Mouse (Mus musculus) neural tube, embryonic 13.5 days (tissue): ENCODE measurements at regions not wholly inside any gene's neighbourhood (a gene's known extent, or its start where the extent isn't known, plus 50 kb on each side); places are given as distances from the start of the nearest gene placed in this dataset.
A peak's percentile ranks its signal among the peaks of the same experiment; 100 is the strongest.

Experiments
- ATAC-seq: fragments of 200-750 bp; cut with Nextera tagmentation; 2 replicates; pipeline ENCODE4 v1.8.0; 2017; ENCODE audit warnings: low read depth, mild to moderate bottlenecking, moderate TSS enrichment, moderate library complexity
- H3K27ac ChIP-seq: fragments of 300-500 bp; sonication (generic); replicated peaks from 2 replicates; pipeline ENCODE4 v1.5.1; 2015; ENCODE audit warnings: moderate library complexity, mild to moderate bottlenecking, inconsistent platforms
- H3K27me3 ChIP-seq: fragments of 300-500 bp; sonication (generic); 2 replicates; pipeline ENCODE4 v1.6.1; 2015; ENCODE audit warnings: mild to moderate bottlenecking, inconsistent platforms
- H3K36me3 ChIP-seq: fragments of 300-500 bp; sonication (generic); 2 replicates; pipeline ENCODE4 v1.6.1; 2015; ENCODE audit warnings: mild to moderate bottlenecking, inconsistent platforms
- H3K4me1 ChIP-seq: fragments of 300-500 bp; sonication (generic); replicated peaks from 2 replicates; pipeline ENCODE4 v1.6.1; 2015; ENCODE audit warnings: inconsistent platforms
- H3K4me2 ChIP-seq: fragments of 300-500 bp; sonication (generic); 2 replicates; pipeline ENCODE4 v1.6.1; 2015; ENCODE audit warnings: inconsistent platforms, mild to moderate bottlenecking, moderate library complexity
- H3K4me3 ChIP-seq: fragments of 300-500 bp; sonication (generic); 2 replicates; pipeline ENCODE4 v1.5.1; 2015; ENCODE audit warnings: mild to moderate bottlenecking, inconsistent platforms
- H3K9ac ChIP-seq: fragments of 300-500 bp; sonication (generic); 2 replicates; pipeline ENCODE4 v1.6.1; 2015; ENCODE audit warnings: moderate library complexity, mild to moderate bottlenecking, inconsistent platforms
- H3K9me3 ChIP-seq: fragments of 300-500 bp; sonication (generic); 2 replicates; pipeline ENCODE4 v1.6.1; 2016; ENCODE audit warnings: inconsistent platforms
- WGBS: fragments of 180-500 bp; shearing (Covaris S2); methylation state at CpG from one replicate; pipeline ENCODE4 v1.1.7; 2015; 5-methylcytosine and 5-hydroxymethylcytosine counted together

DNA sequence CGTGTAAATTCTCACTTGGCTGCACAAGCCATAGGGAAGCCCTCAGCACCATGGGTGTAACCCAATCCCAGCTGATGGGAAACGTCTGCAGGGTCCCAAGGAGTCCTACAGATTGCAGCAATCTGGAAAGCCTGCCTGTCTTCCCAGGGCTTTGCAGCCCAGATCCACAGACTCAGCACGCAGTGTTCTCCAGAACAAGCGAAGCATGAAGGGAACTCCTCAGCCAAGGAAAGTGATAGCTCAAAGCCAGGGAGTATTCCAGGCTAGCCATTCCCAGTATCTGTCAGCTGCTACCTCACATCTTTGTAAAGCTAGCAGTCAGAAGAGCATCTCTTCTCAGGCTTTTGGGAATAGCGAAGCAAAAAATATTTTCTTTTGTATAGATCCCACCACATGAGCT is 368.5 kb downstream of the Tns1 start:
- 72% methylated on average over 5 of the region's 5 CpGs for WGBS
- Histone ChIP-seq H3K36me3 (no peaks in the 10 kb centered on the region), H3K27ac (no peak overlapping the region), H3K27me3 (no peaks in the 10 kb centered on the region), H3K4me2 (no peak overlapping the region), H3K4me3 (no peak overlapping the region), H3K9me3 (no peaks in the 10 kb centered on the region), H3K4me1 (peaks cover 8% of the 10 kb centered on the region; the same call in 1 of the 2 replicates), H3K9ac (no peak overlapping the region)
- ATAC-seq, result no peak

DNA sequence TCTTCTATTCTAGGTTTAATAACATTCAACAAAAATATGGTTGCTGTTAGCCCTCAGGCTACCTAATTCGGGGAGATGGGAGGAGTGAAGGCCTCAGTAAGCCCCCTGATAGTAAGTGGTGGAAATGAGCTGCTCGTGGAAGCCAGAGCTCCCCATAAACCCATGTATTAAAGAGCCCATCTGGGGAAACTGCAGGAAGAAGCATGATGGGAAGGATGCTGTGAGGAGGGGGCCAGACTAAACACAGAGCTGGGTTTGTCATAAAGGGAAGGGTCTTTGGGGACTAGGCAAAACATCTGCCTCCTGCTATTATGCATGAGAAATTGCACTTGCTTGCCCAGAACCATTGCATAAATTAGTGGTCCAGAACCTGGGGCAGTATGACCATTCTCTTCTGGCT is 369.3 kb downstream of the Tns1 start:
- 43% methylated on average over 2 of the region's 2 CpGs for WGBS
- Histone ChIP-seq H3K4me2 (no peak overlapping the region), H3K36me3 (no peaks in the 10 kb centered on the region), H3K9me3 (no peaks in the 10 kb centered on the region), H3K9ac (no peak overlapping the region), H3K4me1 (peaks cover 8% of the 10 kb centered on the region; the same call in 1 of the 2 replicates), H3K27me3 (no peaks in the 10 kb centered on the region), H3K27ac (peak overlapping the region; percentile 46; the same call in 1 of the 2 replicates), H3K4me3 (no peak overlapping the region)
- ATAC-seq, result peak; percentile 69

DNA sequence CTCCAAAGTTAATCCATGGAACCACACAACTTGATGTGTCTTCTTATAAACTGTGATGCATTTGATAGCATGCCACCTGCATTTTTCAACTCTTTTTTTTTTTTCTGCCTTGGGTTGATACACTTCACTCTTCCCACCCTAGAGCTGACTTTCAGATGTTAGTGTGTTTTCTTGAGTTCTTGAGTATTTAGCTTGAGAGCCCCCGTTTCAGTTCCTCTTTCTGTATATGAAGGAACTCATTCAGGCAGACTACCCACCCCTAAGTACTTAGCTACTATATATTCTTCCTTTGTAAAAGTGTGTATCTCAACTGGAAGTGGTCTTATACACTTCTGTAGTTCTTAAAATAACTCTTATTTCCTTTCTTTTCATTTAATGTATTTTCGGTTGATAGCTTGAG is 371.1 kb downstream of the Tns1 start:
- H3K9ac ChIP-seq, result no peak overlapping the region
- no peak for ATAC-seq
- no peaks in the 10 kb centered on the region for H3K36me3 ChIP-seq
- 88% methylated on average over 2 of the region's 2 CpGs for WGBS
- no peak overlapping the region for H3K27ac ChIP-seq
- no peak overlapping the region for H3K4me2 ChIP-seq
- no peaks in the 10 kb centered on the region for H3K27me3 ChIP-seq
- no peaks in the 10 kb centered on the region for H3K9me3 ChIP-seq
- H3K4me1 ChIP-seq, result peaks cover 2% of the 10 kb centered on the region; the same call in 1 of the 2 replicates
- no peak overlapping the region for H3K4me3 ChIP-seq

DNA sequence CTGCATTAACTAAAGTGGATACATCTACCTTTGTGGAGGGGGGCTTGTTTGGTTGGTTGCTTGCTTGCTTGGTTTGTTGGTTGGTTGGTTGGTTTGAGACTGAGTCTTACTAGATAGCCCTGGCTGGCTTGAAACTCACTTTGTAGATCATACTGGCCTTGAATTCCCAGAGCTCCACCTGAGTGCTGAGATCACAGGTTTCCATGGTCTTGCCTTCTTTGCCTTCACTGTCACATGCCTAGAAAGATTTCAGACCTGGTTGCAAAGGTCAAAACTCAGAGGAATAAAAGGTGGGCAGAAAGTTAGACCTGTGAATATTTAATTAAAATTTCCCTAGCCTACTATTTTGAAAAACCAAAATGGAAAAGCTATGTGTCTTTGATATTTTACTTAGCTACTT is 375.5 kb downstream of the Tns1 start:
- Histone ChIP-seq H3K27me3 (no peaks in the 10 kb centered on the region), H3K4me1 (peaks cover 13% of the 10 kb centered on the region), H3K36me3 (no peaks in the 10 kb centered on the region), H3K27ac (no peak overlapping the region), H3K9ac (no peak overlapping the region), H3K9me3 (no peaks in the 10 kb centered on the region), H3K4me2 (no peak overlapping the region), H3K4me3 (no peak overlapping the region)
- ATAC-seq, result no peak

DNA sequence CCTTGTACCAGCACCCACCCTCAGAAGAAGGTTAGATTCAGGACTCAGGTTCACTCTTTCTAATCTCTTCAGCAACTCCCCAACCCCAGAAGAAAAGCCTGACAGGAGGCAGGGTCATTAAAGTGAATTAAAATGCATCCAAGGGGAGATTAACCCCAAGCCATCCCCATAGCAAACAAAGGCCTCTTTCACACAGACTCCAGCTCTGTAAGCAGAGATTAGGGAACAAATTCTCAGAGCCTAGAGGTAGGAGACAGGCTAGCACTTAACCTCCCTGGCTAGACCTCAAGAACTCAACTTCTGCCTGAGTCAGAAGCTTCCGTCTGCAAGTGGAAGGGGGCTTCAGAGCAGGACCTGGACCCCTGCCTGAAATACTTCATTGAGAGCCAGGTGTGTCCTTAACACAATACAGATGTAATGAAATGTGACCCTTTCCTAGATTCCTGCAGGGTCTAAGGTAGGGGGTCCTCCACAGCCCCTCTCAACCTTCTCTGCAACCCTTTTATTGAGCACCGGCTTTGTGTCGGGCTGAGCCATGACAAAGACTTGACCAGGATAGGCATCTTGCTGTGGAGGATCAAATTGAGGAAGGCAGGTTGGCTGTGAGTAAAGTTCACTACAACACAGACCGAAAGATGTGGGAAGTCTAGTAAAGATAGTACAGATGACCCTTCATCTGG is 379.6 kb downstream of the Tns1 start:
- 51% methylated on average over 4 of the region's 4 CpGs for WGBS
- ATAC-seq, result peak; percentile 50; the same call in 1 of the 2 replicates

DNA sequence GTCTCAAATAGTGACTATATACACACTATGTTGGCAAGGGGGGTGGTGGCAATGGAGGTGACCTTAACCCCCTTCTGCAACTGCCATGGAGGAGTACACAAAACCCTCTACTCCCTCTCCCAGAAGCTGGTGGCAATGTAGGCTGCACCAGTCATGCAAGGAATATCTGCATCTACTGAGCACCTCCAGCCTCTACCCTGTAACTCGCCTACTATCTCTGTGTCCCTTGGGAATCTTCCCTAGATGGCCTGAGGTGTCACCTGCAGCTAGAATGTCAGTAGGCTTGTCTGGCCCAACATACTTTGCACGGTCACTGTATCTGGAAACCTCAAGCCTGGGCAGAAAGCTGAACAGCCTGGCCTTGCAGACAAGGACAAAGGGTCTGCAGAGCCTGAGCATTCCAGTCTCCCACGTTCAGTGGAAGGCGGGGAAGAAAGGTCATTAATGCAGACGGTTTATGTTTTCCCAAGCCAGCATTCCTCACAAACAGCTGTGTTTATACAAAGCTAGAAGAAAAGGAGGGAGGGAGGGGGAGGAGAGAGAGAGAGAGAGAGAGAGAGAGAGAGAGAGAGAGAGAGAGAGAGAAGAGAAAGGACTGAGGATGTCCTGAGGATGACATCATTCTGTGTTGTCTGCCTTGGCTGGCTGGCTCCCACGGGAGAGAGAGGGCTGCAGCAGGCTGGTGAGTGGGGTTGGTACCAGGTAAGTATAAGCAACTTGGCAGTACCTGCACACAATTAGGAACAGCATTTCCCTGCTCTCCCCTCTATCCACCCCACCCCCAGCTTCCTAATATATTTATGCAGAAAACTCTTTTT is 380.3 kb downstream of the Tns1 start:
- WGBS, result 22% methylated on average over 6 of the region's 6 CpGs
- ATAC-seq, result peak; percentile 74
- no peak overlapping the region for H3K4me3 ChIP-seq
- H3K36me3 ChIP-seq, result no peaks in the 10 kb centered on the region
- H3K27ac ChIP-seq, result peak overlapping the region; percentile 67
- H3K27me3 ChIP-seq, result no peaks in the 10 kb centered on the region
- no peak overlapping the region for H3K4me2 ChIP-seq
- 0 out of 2 replicates have a peak, but pooled peaks cover 7% of the 10 kb centered on the region for H3K9me3 ChIP-seq
- no peak overlapping the region for H3K9ac ChIP-seq
- peaks cover 16% of the 10 kb centered on the region for H3K4me1 ChIP-seq

More for the DNA sequence above, 379.6 kb downstream of the Tns1 start:
- H3K4me3 ChIP-seq, result no peak overlapping the region
- no peaks in the 10 kb centered on the region for H3K36me3 ChIP-seq
- H3K9me3 ChIP-seq, result 0 out of 2 replicates have a peak, but pooled peaks cover 7% of the 10 kb centered on the region
- H3K9ac ChIP-seq, result no peak overlapping the region
- peaks cover 16% of the 10 kb centered on the region for H3K4me1 ChIP-seq
- no peaks in the 10 kb centered on the region for H3K27me3 ChIP-seq
- H3K4me2 ChIP-seq, result no peak overlapping the region
- peak overlapping the region; percentile 67 for H3K27ac ChIP-seq

DNA sequence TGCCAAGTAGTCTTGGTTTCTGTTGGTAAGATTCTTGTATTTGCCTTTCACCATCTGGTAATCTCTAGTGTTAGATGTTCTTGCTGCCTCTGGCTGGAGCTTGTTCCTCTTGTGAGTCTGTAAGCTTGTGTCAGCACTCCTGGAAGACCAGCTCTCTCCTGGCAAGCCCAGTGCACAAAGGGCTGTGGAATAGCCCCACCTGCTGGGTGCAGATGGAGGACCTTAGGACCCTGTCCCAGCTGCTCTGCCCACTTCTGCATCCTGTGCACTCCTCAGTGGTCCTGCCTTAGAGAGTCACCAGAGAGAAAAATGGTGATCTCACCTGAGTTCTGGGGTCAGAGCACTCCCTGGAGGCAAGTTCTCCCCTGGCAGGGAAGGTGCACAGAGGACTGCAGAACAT is 387.2 kb downstream of the Tns1 start:
- no peaks in the 10 kb centered on the region for H3K36me3 ChIP-seq
- H3K9me3 ChIP-seq, result 0 out of 2 replicates have a peak, but pooled peaks cover 7% of the 10 kb centered on the region
- H3K4me2 ChIP-seq, result no peak overlapping the region
- no peaks in the 10 kb centered on the region for H3K4me1 ChIP-seq
- no peak overlapping the region for H3K9ac ChIP-seq
- no peaks in the 10 kb centered on the region for H3K27me3 ChIP-seq
- ATAC-seq, result no peak
- H3K4me3 ChIP-seq, result no peak overlapping the region
- H3K27ac ChIP-seq, result no peak overlapping the region

DNA sequence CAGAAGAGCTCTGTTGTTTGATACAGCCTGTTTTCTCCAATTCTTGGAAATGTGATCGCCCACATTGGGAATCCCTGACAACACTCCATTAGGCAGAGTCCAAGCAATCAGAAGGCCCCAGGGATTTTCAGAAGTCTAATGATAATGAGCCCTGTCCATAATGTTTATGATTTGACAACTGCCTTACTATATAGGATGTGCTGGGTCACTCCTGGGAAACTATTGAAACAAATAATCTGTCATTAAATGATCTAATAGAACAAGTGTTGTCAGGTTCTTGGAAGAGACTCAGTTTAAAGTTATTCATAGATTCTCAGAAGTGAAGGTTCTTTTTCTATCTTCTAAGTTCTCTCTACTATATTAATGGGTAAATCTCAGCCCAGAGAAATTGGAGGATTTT is 395.9 kb downstream of the Tns1 start:
- no peak overlapping the region for H3K4me2 ChIP-seq
- WGBS, result 93% methylated on average over 1 of the region's 1 CpGs
- no peaks in the 10 kb centered on the region for H3K27me3 ChIP-seq
- no peak overlapping the region for H3K27ac ChIP-seq
- no peaks in the 10 kb centered on the region for H3K9me3 ChIP-seq
- no peak overlapping the region for H3K9ac ChIP-seq
- no peaks in the 10 kb centered on the region for H3K36me3 ChIP-seq
- ATAC-seq, result no peak
- H3K4me1 ChIP-seq, result no peaks in the 10 kb centered on the region
- H3K4me3 ChIP-seq, result no peak overlapping the region

DNA sequence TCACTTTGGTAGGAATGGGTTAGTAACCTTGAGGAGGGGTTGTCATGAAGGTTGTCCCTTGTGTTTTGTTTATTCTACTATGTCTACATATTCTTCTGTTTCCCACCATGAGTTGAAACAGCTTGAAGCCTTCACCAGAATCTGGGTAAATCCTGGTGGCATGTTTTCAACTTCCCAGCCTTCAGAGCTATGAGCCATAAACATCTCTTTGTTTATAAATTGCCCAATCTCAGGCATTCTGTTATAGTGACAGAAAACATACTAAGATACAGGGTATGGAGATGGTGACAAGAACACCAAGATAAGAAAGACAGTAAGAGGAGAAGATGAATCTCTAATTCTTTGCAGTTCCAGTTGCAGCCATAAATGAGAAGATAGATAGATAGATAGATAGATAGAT is 396.5 kb downstream of the Tns1 start:
- no peak overlapping the region for H3K9ac ChIP-seq
- H3K4me3 ChIP-seq, result no peak overlapping the region
- H3K9me3 ChIP-seq, result no peaks in the 10 kb centered on the region
- H3K27me3 ChIP-seq, result no peaks in the 10 kb centered on the region
- no peak overlapping the region for H3K4me2 ChIP-seq
- no peak overlapping the region for H3K27ac ChIP-seq
- no peak for ATAC-seq
- H3K36me3 ChIP-seq, result no peaks in the 10 kb centered on the region
- no peaks in the 10 kb centered on the region for H3K4me1 ChIP-seq

DNA sequence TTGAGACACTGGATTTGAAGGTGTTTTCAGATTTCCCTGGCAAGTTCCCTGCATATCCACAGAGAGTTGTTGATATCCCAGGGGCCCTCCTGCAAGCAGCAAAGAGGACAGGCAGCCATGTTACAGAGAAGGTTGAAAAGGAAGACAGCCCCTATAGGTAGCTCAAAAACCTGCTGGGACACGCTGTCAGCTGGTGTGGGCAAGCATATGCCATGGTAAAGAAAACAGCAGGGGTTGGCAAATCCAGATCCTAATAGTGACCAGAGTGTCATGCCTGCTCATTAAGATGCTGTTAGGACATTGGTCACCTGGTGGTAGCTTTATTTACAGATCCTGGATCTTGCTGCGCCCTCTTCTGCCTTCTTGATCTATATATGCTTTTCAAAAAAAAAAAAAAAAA is 397.6 kb downstream of the Tns1 start:
- H3K4me1 ChIP-seq, result no peaks in the 10 kb centered on the region
- H3K27ac ChIP-seq, result no peak overlapping the region
- H3K4me2 ChIP-seq, result no peak overlapping the region
- no peaks in the 10 kb centered on the region for H3K36me3 ChIP-seq
- no peaks in the 10 kb centered on the region for H3K27me3 ChIP-seq
- no peak overlapping the region for H3K4me3 ChIP-seq
- H3K9me3 ChIP-seq, result no peaks in the 10 kb centered on the region
- H3K9ac ChIP-seq, result no peak overlapping the region
- ATAC-seq, result no peak
- WGBS, result 93% methylated on average over 2 of the region's 2 CpGs

DNA sequence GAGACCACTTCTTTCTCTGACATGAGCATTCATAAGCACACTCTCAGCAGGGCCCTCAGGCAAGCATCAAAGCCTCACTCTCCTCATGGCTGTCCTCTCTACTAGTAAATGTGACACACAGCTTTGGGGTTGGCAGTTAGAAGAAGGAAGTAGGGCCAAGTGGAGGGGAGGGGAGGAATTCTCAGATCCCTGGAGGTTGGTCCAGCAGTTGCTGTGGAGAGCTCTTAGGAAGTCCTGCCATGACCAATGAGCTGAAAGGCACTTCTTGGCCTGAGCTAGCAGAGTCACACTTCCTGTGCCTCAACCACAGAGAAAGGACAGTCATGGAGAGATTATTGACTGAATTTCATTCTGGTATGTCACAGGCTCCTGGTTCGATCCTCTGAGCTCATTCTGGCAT is 398.8 kb downstream of the Tns1 start:
- no peaks in the 10 kb centered on the region for H3K4me1 ChIP-seq
- no peaks in the 10 kb centered on the region for H3K9me3 ChIP-seq
- H3K4me3 ChIP-seq, result no peak overlapping the region
- no peaks in the 10 kb centered on the region for H3K36me3 ChIP-seq
- no peak for ATAC-seq
- H3K27me3 ChIP-seq, result no peaks in the 10 kb centered on the region
- no peak overlapping the region for H3K9ac ChIP-seq
- no peak overlapping the region for H3K4me2 ChIP-seq
- 93% methylated on average over 1 of the region's 1 CpGs for WGBS
- H3K27ac ChIP-seq, result no peak overlapping the region

DNA sequence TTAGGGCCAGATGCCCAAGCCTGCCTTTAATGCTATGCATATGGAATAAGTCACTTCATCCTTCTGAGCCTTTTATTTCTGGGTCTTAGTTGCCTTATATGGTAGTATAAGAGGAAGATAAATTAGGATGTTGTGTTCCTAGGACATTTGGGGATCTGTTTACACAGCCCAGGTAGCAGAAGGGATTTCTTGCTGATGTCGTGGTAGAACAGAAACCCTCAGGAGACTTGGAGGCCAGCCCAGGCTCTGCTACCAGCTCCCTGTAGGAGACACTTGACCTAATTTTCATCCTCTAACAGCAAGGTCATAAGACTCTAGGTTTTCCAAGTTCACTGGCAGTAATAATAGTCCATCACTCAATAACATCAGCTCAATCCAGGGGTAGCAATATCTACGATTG is 399.7 kb downstream of the Tns1 start:
- Histone ChIP-seq H3K4me3 (no peak overlapping the region), H3K27ac (no peak overlapping the region), H3K9ac (no peak overlapping the region), H3K27me3 (no peaks in the 10 kb centered on the region), H3K4me1 (no peaks in the 10 kb centered on the region), H3K4me2 (no peak overlapping the region), H3K9me3 (no peaks in the 10 kb centered on the region), H3K36me3 (no peaks in the 10 kb centered on the region)
- 81% methylated on average over 2 of the region's 2 CpGs for WGBS
- no peak for ATAC-seq
